Comparison of ENCODE assay signal across 9 mouse cellular contexts in genomic region chr8:92855171-92855894, GRCm38 (mm10). TPM values are rescaled to one million over a fixed set of nuclear protein-coding genes. Genes with fewer than 3 reads are reported as not detected.
DNase-seq lines count a peak whose midpoint lies in the region; ATAC-seq and TF ChIP-seq lines count a peak whose summit lies in the region.
"Had no signal": no experiment of that assay in that cellular context is flagged by ENCODE, and none has a peak within 500 bp of the region (broad histone marks: within the 10 kb centered on the region; RNA-seq: fewer than 3 reads in every experiment).

Lpcat2 (plus strand) TSS chr8:92855339.

- no peaks in the 10 kb centered on the region; the same call in 1 of the 2 replicates for H3K9me3 ChIP-seq in forebrain, embryonic 10.5 days
- H3K9me3 ChIP-seq in heart, embryonic 14.5 days (ENCODE audit: control insufficient read depth, low read length), result no peaks in the 10 kb centered on the region
- no peaks in the 10 kb centered on the region for H3K9me3 ChIP-seq in kidney, postnatal 0 days (replicated peaks; ENCODE audit: low read length)
- no peaks in the 10 kb centered on the region for H3K9me3 ChIP-seq in liver, embryonic 11.5 days (ENCODE audit: control insufficient read depth, low read length)
- no peaks in the 10 kb centered on the region for H3K9me3 ChIP-seq in midbrain, postnatal 0 days (ENCODE audit: low read length)

- WGBS in forebrain, embryonic 10.5 days, result 2% methylated on average over 50 of the region's 50 CpGs
- WGBS in heart, embryonic 14.5 days, result under 1% methylated on average over 50 of the region's 50 CpGs
- 1% methylated on average over 50 of the region's 50 CpGs for WGBS in kidney, postnatal 0 days
- WGBS in liver, embryonic 11.5 days, result under 1% methylated on average over 50 of the region's 50 CpGs
- WGBS in midbrain, postnatal 0 days, result 1% methylated on average over 47 of the region's 50 CpGs

- H3K4me1 ChIP-seq in forebrain, embryonic 10.5 days, result peaks cover 19% of the 10 kb centered on the region
- peaks cover 2 to 3% of the 10 kb centered on the region in 2 experiments; a peak in 1 of 4 replicates for H3K4me1 ChIP-seq in heart, embryonic 14.5 days (ENCODE audit: control insufficient read depth in 2 of 2, insufficient read depth in 2 of 2, low read length in 2 of 2)
- no peaks in the 10 kb centered on the region; the same call in 1 of the 2 replicates for H3K4me1 ChIP-seq in kidney, postnatal 0 days (replicated peaks; ENCODE audit: insufficient read depth, low read length)
- peaks cover 3% of the 10 kb centered on the region; the same call in 1 of the 2 replicates for H3K4me1 ChIP-seq in liver, embryonic 11.5 days (replicated peaks; ENCODE audit: control insufficient read depth, insufficient read depth, low read length)
- H3K4me1 ChIP-seq in midbrain, postnatal 0 days (ENCODE audit: insufficient read depth, low read length), result 0 out of 2 replicates have a peak, but pooled peaks cover 2% of the 10 kb centered on the region

- TF ChIP-seq CTCF in kidney, postnatal 0 days (IDR thresholded peaks at IDR 0.05; ENCODE audit: low read depth), result no peak
- no peak for TF ChIP-seq CTCF in midbrain, postnatal 0 days (IDR thresholded peaks at IDR 0.05)

- ATAC-seq in CD4-positive, CD25-positive, alpha-beta regulatory T cell, adult 4 months, result no peak
- 0 out of 2 replicates have a peak, but pooled peaks have one; percentile 52 for ATAC-seq in heart, embryonic 14.5 days (ENCODE audit: insufficient number of reproducible peaks, insufficient read depth, low FRiP score, low read depth)
- ATAC-seq in kidney, postnatal 0 days (replicated peaks; ENCODE audit: low FRiP score, low read depth), result peak; percentile 76
- peak; percentile 78 for ATAC-seq in liver, embryonic 11.5 days (replicated peaks; ENCODE audit: low FRiP score)
- peak; percentile 70; the same call in 1 of the 2 replicates for ATAC-seq in midbrain, postnatal 0 days (ENCODE audit: low FRiP score)

- peak; percentile 16 for DNase-seq in CD4-positive, CD25-positive, alpha-beta regulatory T cell, adult 2 months (ENCODE audit: low read depth, low spot score)
- peak; percentile 69 for DNase-seq in forebrain, embryonic 10.5 days (ENCODE audit: extremely low spot score, low spot score)
- DNase-seq in kidney, postnatal 0 days (ENCODE audit: low spot score), result peak; percentile 76
- peak; percentile 74 for DNase-seq in liver, embryonic 11.5 days (ENCODE audit: low spot score)
- DNase-seq in midbrain, postnatal 0 days (ENCODE audit: low spot score), result peak; percentile 77
- peak; percentile 18 to 19 for DNase-seq in spleen, postnatal 14 days (ENCODE audit: low spot score in 2 of 2)

- H3K4me2 ChIP-seq in heart, embryonic 14.5 days (ENCODE audit: low read length), result peak within 1 kb of the TSS; percentile 91
- peak within 1 kb of the TSS; percentile 95 for H3K4me2 ChIP-seq in kidney, postnatal 0 days (ENCODE audit: low read length)
- H3K4me2 ChIP-seq in liver, embryonic 11.5 days, result peak within 1 kb of the TSS; percentile 93
- peak within 1 kb of the TSS; percentile 67 for H3K4me2 ChIP-seq in midbrain, postnatal 0 days (ENCODE audit: low read depth, low read length, poor library complexity, severe bottlenecking)

- H3K36me3 ChIP-seq in forebrain, embryonic 10.5 days (replicated peaks), result no peaks in the 10 kb centered on the region
- peaks cover 9% of the 10 kb centered on the region; the same call in 1 of the 2 replicates for H3K36me3 ChIP-seq in heart, embryonic 14.5 days (ENCODE audit: control insufficient read depth, insufficient read depth, low read length)
- H3K36me3 ChIP-seq in kidney, postnatal 0 days (ENCODE audit: insufficient read depth, low read length), result no peaks in the 10 kb centered on the region
- H3K36me3 ChIP-seq in liver, embryonic 11.5 days (ENCODE audit: control insufficient read depth, insufficient read depth, low read length), result no peaks in the 10 kb centered on the region
- H3K36me3 ChIP-seq in midbrain, postnatal 0 days (ENCODE audit: insufficient read depth, low read length), result no peaks in the 10 kb centered on the region

- peak within 1 kb of the TSS; percentile 74 for H3K4me3 ChIP-seq in forebrain, embryonic 10.5 days
- H3K4me3 ChIP-seq in heart, embryonic 14.5 days (ENCODE audit: control insufficient read depth in 1 of 2, insufficient read depth in 1 of 2, low read depth in 1 of 2, low read length in 2 of 2), result peak within 1 kb of the TSS; percentile 55 to 63
- H3K4me3 ChIP-seq in kidney, postnatal 0 days (replicated peaks; ENCODE audit: low read depth, low read length), result peak within 1 kb of the TSS; percentile 55
- H3K4me3 ChIP-seq in liver, embryonic 11.5 days (ENCODE audit: low read depth, low read length), result peak within 1 kb of the TSS; percentile 63
- H3K4me3 ChIP-seq in midbrain, postnatal 0 days (ENCODE audit: low read depth, low read length), result peak within 1 kb of the TSS; percentile 54
- H3K4me3 ChIP-seq: myocyte had no signal

- H3K27ac ChIP-seq in forebrain, embryonic 10.5 days, result peak within 1 kb of the TSS; percentile 83
- no peak within 1 kb of the TSS for H3K27ac ChIP-seq in heart, embryonic 14.5 days (replicated peaks in 1 of 2; ENCODE audit: control insufficient read depth in 1 of 2, insufficient read depth in 1 of 2, low read depth in 2 of 2, low read length in 2 of 2)
- no peak within 1 kb of the TSS for H3K27ac ChIP-seq in kidney, postnatal 0 days
- no peak within 1 kb of the TSS for H3K27ac ChIP-seq in liver, embryonic 11.5 days (ENCODE audit: low read depth, low read length)
- H3K27ac ChIP-seq in midbrain, postnatal 0 days (ENCODE audit: low read depth, low read length), result peak within 1 kb of the TSS; percentile 48

- peak within 1 kb of the TSS; percentile 72 for H3K9ac ChIP-seq in heart, embryonic 14.5 days (ENCODE audit: low read length)
- H3K9ac ChIP-seq in kidney, postnatal 0 days (ENCODE audit: low read depth, low read length), result peak within 1 kb of the TSS; percentile 42
- H3K9ac ChIP-seq in liver, embryonic 11.5 days (ENCODE audit: low read depth, low read length), result peak within 1 kb of the TSS; percentile 55
- H3K9ac ChIP-seq in midbrain, postnatal 0 days (replicated peaks; ENCODE audit: low read length, poor library complexity, severe bottlenecking), result peak within 1 kb of the TSS; percentile 55

- H3K27me3 ChIP-seq in forebrain, embryonic 10.5 days (ENCODE audit: poor library complexity, severe bottlenecking), result peaks cover 24% of the 10 kb centered on the region
- peaks cover 9% of the 10 kb centered on the region; the same call in 1 of the 2 replicates for H3K27me3 ChIP-seq in heart, embryonic 14.5 days (ENCODE audit: control insufficient read depth, insufficient read depth, low read length)
- H3K27me3 ChIP-seq in kidney, postnatal 0 days (ENCODE audit: insufficient read depth, low read length), result no peaks in the 10 kb centered on the region; the same call in 1 of the 2 replicates
- H3K27me3 ChIP-seq in liver, embryonic 11.5 days (replicated peaks; ENCODE audit: control insufficient read depth, insufficient read depth, low read length), result peaks cover 7% of the 10 kb centered on the region; the same call in 1 of the 2 replicates
- 0 out of 2 replicates have a peak, but pooled peaks cover 6% of the 10 kb centered on the region for H3K27me3 ChIP-seq in midbrain, postnatal 0 days (ENCODE audit: insufficient read depth, low read length)

RNA-seq across cellular contexts. Expression of gene Lpcat2, which starts in this region (rescaled TPM):
- polyA plus RNA-seq in CD4-positive, CD25-positive, alpha-beta regulatory T cell, adult 4 months (2017; shearing (Covaris generic)), result under 1 TPM in 1 of 2 experiments, not detected in 1; 0.22 TPM
- polyA plus RNA-seq in forebrain, embryonic 10.5 days (2016; fragmentation: Nextera tagmentation; extraction: Ambion mirVana), result 2.2 and 3.6 TPM in 2 replicates
- 5.0 and 5.7 TPM in 2 replicates for polyA plus RNA-seq in heart, embryonic 14.5 days (2014; fragmentation: Nextera tagmentation; extraction: Ambion mirVana)
- 9.2 and 9.3 TPM in 2 replicates for polyA plus RNA-seq in kidney, postnatal 0 days (2015; fragmentation: Nextera tagmentation; extraction: Ambion mirVana)
- 3.3 and 4.3 TPM in 2 replicates for polyA plus RNA-seq in liver, embryonic 11.5 days (2014; fragmentation: Nextera tagmentation; extraction: Ambion mirVana)
- total RNA-seq in midbrain, postnatal 0 days (2014; rRNA removed), result 5.0 and 6.2 TPM in 2 replicates
- polyA plus RNA-seq in midbrain, postnatal 0 days (2015; fragmentation: Nextera tagmentation; extraction: Ambion mirVana), result 8.9 and 11.2 TPM in 2 replicates

Comparison
In these comparisons a context has a peak if more than half of its experiments do, and no peak if none do; other contexts are left out.
1. DNase-seq: peak in every context shown above with its lines; median percentile 77 in midbrain, postnatal 0 days; 76 in kidney, postnatal 0 days; 74 in liver, embryonic 11.5 days; 69 in forebrain, embryonic 10.5 days; 18 in spleen, postnatal 14 days; 16 in CD4-positive, CD25-positive, alpha-beta regulatory T cell, adult 2 months.
2. H3K27ac ChIP-seq: peak in forebrain, embryonic 10.5 days (single experiment) and midbrain, postnatal 0 days (single experiment); none in heart, embryonic 14.5 days (0 of 2), kidney, postnatal 0 days (single experiment) and liver, embryonic 11.5 days (single experiment).
3. Peak in every context shown above with its lines, with median percentiles within 50 percentile points of each other: H3K4me3 ChIP-seq, H3K4me2 ChIP-seq and H3K9ac ChIP-seq.